Mouse (Mus musculus): ENCODE data around the gene Rack1.

DNA sequence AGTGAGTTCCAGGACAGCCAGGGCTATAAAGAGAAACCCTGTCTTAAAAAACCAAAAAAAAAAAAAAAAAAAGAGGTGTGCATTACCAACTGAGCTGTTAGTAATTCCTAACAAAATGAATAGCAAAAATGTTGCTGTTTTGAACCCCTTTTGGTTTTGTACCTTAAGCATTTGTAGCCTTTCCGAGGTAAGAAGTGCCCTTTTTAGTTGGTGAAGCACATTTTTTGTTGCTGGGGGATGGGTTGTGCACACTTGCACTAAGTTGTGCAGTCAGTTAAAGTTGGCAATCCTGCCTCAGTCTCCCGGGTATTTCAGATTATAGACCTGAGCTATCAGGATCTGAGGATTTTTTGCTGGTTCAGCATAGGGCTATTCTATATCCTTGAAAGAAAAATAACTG lies 4.8 kb downstream of the Rack1 start:
- TF ChIP-seq POLR2A (IDR thresholded peaks at IDR 0.05; ENCODE audit: borderline replicate concordance, extremely low read depth, low read depth, low read length) = no peak
- TF ChIP-seq CTCF (IDR thresholded peaks at IDR 0.05; ENCODE audit: insufficient read depth, low read length) = no peak
